Mouse (Mus musculus): ENCODE results near the gene Snn.

DNA sequence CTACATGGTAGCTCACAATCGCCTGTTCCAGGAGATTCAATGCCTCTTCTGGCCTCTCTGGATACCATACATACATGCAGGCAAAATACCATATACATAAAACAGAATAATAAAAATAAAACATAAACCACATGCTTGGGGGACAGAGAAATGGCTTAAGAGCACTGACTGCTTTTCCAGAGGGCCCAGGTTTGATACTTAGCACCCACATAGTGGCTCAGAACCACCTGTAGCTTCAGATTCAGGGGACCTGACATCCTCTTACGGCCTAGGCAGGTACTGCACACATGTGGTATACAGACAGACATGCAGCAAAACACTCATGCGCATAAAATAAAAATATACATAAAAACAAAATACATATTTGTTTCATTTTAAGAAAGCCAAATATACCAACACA is 25.6 kb downstream of the Snn start:
- TF ChIP-seq CTCF (IDR thresholded peaks at IDR 0.05; ENCODE audit: borderline replicate concordance, insufficient read depth, low read length) (no peak), POLR2A (IDR thresholded peaks at IDR 0.05; ENCODE audit: low read depth, low read length) (no peak)

Data from embryonic fibroblast, embryonic 13.5 days (primary cell).